Mouse (Mus musculus): ENCODE data around the gene Slc25a29. TPM values are rescaled to one million over a fixed set of nuclear protein-coding genes. Genes with fewer than 3 reads are reported as not detected.
"Not testable (repeated sequence)": the region's sequence is repeated elsewhere in the genome, so short reads cannot be mapped to it uniquely, and the experiment has no call there.

Slc25a29 gene
- polyA plus RNA-seq, 1 experiment from 2014 or later, result 1.8 TPM

- WGBS, result 55% methylated on average over 10 of the region's 10 CpGs
- H3K9me3 ChIP-seq (ENCODE audit: control insufficient read depth), result no peaks in the 10 kb centered on the region
- no peaks in the 10 kb centered on the region for H3K4me1 ChIP-seq (replicated peaks; ENCODE audit: control insufficient read depth, insufficient read depth, low read length)
- H3K4me2 ChIP-seq (replicated peaks; ENCODE audit: low read depth), result peak overlapping the region; percentile 37; the same call in 1 of the 2 replicates
- H3K4me3 ChIP-seq (ENCODE audit: low read depth, low read length), result no peak overlapping the region
- ATAC-seq, result peak; percentile 87
- no peaks in the 10 kb centered on the region for H3K27me3 ChIP-seq (replicated peaks; ENCODE audit: control insufficient read depth, insufficient read depth, low read length)
- H3K27ac ChIP-seq (ENCODE audit: low read depth, low read length), result peak overlapping the region; percentile 9; the same call in 1 of the 2 replicates
- H3K36me3 ChIP-seq (ENCODE audit: control insufficient read depth, insufficient read depth), result peaks cover 4% of the 10 kb centered on the region; the same call in 1 of the 2 replicates
- no peak for TF ChIP-seq CTCF (IDR thresholded peaks at IDR 0.05; ENCODE audit: low read depth)
- no peak overlapping the region for H3K9ac ChIP-seq (ENCODE audit: low read depth, low read length)
Observed at GRCm38 (mm10) chr12:108855081-108855480, 19.4 kb upstream of the Slc25a29 start.

- no peak for TF ChIP-seq CTCF (IDR thresholded peaks at IDR 0.05; ENCODE audit: low read depth)
- H3K4me1 ChIP-seq (replicated peaks; ENCODE audit: control insufficient read depth, insufficient read depth, low read length), result no peaks in the 10 kb centered on the region
- no peak overlapping the region for H3K4me3 ChIP-seq (ENCODE audit: low read depth, low read length)
- H3K27me3 ChIP-seq (replicated peaks; ENCODE audit: control insufficient read depth, insufficient read depth, low read length), result no peaks in the 10 kb centered on the region
- no peaks in the 10 kb centered on the region for H3K9me3 ChIP-seq (ENCODE audit: control insufficient read depth)
- H3K4me2 ChIP-seq (replicated peaks; ENCODE audit: low read depth), result no peak overlapping the region
- H3K9ac ChIP-seq (ENCODE audit: low read depth, low read length), result no peak overlapping the region
- ATAC-seq, result no peak
- H3K27ac ChIP-seq (ENCODE audit: low read depth, low read length), result no peak overlapping the region
- 86% methylated on average over 8 of the region's 8 CpGs for WGBS
- H3K36me3 ChIP-seq (ENCODE audit: control insufficient read depth, insufficient read depth), result no peaks in the 10 kb centered on the region
Observed at GRCm38 (mm10) chr12:108852822-108853221, 17.1 kb upstream of the Slc25a29 start.

- H3K27me3 ChIP-seq (replicated peaks; ENCODE audit: control insufficient read depth, insufficient read depth, low read length), result no peaks in the 10 kb centered on the region
- H3K4me3 ChIP-seq (ENCODE audit: low read depth, low read length), result no peak overlapping the region
- no peak for TF ChIP-seq CTCF (IDR thresholded peaks at IDR 0.05; ENCODE audit: low read depth)
- no peak overlapping the region for H3K27ac ChIP-seq (ENCODE audit: low read depth, low read length)
- H3K36me3 ChIP-seq (ENCODE audit: control insufficient read depth, insufficient read depth), result no peaks in the 10 kb centered on the region
- no peak for ATAC-seq
- WGBS, result 84% methylated on average over 8 of the region's 8 CpGs
- no peak overlapping the region for H3K9ac ChIP-seq (ENCODE audit: low read depth, low read length)
- no peak overlapping the region for H3K4me2 ChIP-seq (replicated peaks; ENCODE audit: low read depth)
- H3K9me3 ChIP-seq (ENCODE audit: control insufficient read depth), result no peaks in the 10 kb centered on the region
- H3K4me1 ChIP-seq (replicated peaks; ENCODE audit: control insufficient read depth, insufficient read depth, low read length), result no peaks in the 10 kb centered on the region
Observed at GRCm38 (mm10) chr12:108850886-108851285, 15.2 kb upstream of the Slc25a29 start.

GRCm38 (mm10) chr12:108850129-108850528 is 14.4 kb upstream of the Slc25a29 start:
- 52% methylated on average over 8 of the region's 8 CpGs for WGBS
- Histone ChIP-seq H3K4me3 (ENCODE audit: low read depth, low read length) (no peak overlapping the region), H3K9ac (ENCODE audit: low read depth, low read length) (no peak overlapping the region), H3K36me3 (ENCODE audit: control insufficient read depth, insufficient read depth) (no peaks in the 10 kb centered on the region), H3K4me2 (replicated peaks; ENCODE audit: low read depth) (no peak overlapping the region), H3K27me3 (replicated peaks; ENCODE audit: control insufficient read depth, insufficient read depth, low read length) (no peaks in the 10 kb centered on the region), H3K27ac (ENCODE audit: low read depth, low read length) (no peak overlapping the region), H3K9me3 (ENCODE audit: control insufficient read depth) (no peaks in the 10 kb centered on the region), H3K4me1 (replicated peaks; ENCODE audit: control insufficient read depth, insufficient read depth, low read length) (no peaks in the 10 kb centered on the region)
- no peak for TF ChIP-seq CTCF (IDR thresholded peaks at IDR 0.05; ENCODE audit: low read depth)
- no peak for ATAC-seq

- H3K9ac ChIP-seq (ENCODE audit: low read depth, low read length), result no peak overlapping the region
- no peaks in the 10 kb centered on the region for H3K9me3 ChIP-seq (ENCODE audit: control insufficient read depth)
- no peak for TF ChIP-seq CTCF (IDR thresholded peaks at IDR 0.05; ENCODE audit: low read depth)
- no peak overlapping the region for H3K27ac ChIP-seq (ENCODE audit: low read depth, low read length)
- no peaks in the 10 kb centered on the region for H3K27me3 ChIP-seq (replicated peaks; ENCODE audit: control insufficient read depth, insufficient read depth, low read length)
- no peak overlapping the region for H3K4me3 ChIP-seq (ENCODE audit: low read depth, low read length)
- H3K36me3 ChIP-seq (ENCODE audit: control insufficient read depth, insufficient read depth), result 0 out of 2 replicates have a peak, but pooled peaks cover 4% of the 10 kb centered on the region
- 71% methylated on average over 4 of the region's 4 CpGs for WGBS
- no peak overlapping the region for H3K4me2 ChIP-seq (replicated peaks; ENCODE audit: low read depth)
- no peaks in the 10 kb centered on the region for H3K4me1 ChIP-seq (replicated peaks; ENCODE audit: control insufficient read depth, insufficient read depth, low read length)
- ATAC-seq, result no peak
Observed at GRCm38 (mm10) chr12:108849488-108850022, 13.9 kb upstream of the Slc25a29 start.

- H3K9me3 ChIP-seq (ENCODE audit: control insufficient read depth); H3K4me3 ChIP-seq (ENCODE audit: low read depth, low read length); H3K4me2 ChIP-seq (replicated peaks; ENCODE audit: low read depth); H3K27ac ChIP-seq (ENCODE audit: low read depth, low read length); H3K9ac ChIP-seq (ENCODE audit: low read depth, low read length); H3K4me1 ChIP-seq (replicated peaks; ENCODE audit: control insufficient read depth, insufficient read depth, low read length); ATAC-seq; H3K36me3 ChIP-seq (ENCODE audit: control insufficient read depth, insufficient read depth); H3K27me3 ChIP-seq (replicated peaks; ENCODE audit: control insufficient read depth, insufficient read depth, low read length): not testable (repeated sequence)
- WGBS, result 93% methylated on average over 3 of the region's 3 CpGs
- TF ChIP-seq CTCF (IDR thresholded peaks at IDR 0.05; ENCODE audit: low read depth), result peak; percentile 66
Observed at GRCm38 (mm10) chr12:108848033-108848432, 12.3 kb upstream of the Slc25a29 start.

Data from intestine, postnatal 0 days (tissue).